Mouse (Mus musculus): ENCODE measurements around the gene Insm2. TPM values are rescaled to one million over a fixed set of nuclear protein-coding genes. Genes with fewer than 3 reads are reported as not detected.
"Not testable (repeated sequence)": the region's sequence is repeated elsewhere in the genome, so short reads cannot be mapped to it uniquely, and the experiment has no call there.

Gene Insm2
- polyA plus RNA-seq (2012; ENCODE audit: insufficient read depth, low replicate concordance), result not detected in 2 replicates

DNA sequence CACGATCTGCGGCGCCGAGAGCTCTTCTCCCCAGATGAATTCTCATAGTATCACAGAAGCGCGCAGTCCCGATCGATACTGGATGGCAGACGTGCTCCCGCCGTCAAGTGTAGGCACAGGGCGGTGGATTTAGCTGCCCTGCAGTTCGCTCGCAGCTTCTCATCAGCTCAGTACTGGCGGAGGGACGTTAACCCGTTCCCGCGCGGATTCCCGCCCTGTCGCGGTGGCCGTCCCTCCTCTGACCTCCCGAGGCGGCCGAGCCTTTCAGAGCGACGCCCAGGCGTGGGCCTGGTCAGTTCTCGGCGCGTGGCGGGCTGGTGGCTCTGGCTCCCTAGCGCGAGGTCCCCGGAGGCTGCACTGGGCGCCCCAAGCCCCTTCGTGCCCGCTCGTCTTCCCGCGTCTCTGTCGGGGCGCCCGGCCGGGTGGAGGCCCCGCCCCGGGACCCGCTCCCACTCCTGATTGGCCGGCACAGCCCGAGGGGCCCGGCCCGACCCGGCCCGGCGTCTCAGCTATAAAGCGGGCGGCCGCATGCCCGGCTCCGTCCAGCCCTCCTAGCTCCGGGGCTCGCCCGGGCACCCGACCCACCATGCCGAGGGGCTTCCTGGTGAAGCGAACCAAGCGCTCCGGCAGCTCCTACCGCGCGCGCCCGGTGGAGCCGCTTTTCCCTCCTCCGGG lies at the start of gene Insm2:
Gene Insm2 (plus strand): TSS at position 541 of the 675 bp plus-strand sequence.
- Histone ChIP-seq H3K4me1 (peaks cover 43% of the 10 kb centered on the region), H3K27me3 (replicated peaks) (peaks cover 51% of the 10 kb centered on the region), H3K36me3 (replicated peaks; ENCODE audit: low read length) (peaks cover 17% of the 10 kb centered on the region), H3K9me3 (peaks cover 17% of the 10 kb centered on the region), H3K4me3 (replicated peaks) (peak within 1 kb of the TSS; percentile 88)
- TF ChIP-seq FLI1 (IDR thresholded peaks at IDR 0.05; ENCODE audit: low read length) (no peak), GATA1 (IDR thresholded peaks at IDR 0.05; ENCODE audit: borderline replicate concordance, low read length) (no peak)

DNA sequence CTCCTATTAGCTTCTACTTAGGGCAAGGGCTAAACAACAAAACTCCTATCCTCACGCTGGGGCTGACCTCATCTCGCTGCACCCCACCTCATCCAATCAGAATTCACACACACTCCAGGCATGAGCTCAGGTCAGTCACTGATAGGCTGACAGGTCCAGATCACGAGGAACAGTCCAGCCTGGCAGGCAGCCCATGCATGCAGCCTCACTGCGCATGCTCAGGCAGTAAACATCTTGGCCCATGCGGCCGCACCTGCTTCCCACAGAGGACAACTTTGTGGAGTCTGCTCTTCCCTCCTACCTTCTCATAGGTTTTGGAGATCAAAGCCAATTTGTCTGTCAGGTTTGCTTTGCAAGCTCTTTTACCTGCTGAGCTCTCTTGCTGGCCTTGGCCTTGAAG lies 44.3 kb upstream of the Insm2 start:
- H3K4me3 ChIP-seq (replicated peaks); H3K36me3 ChIP-seq (replicated peaks; ENCODE audit: low read length); H3K27me3 ChIP-seq (replicated peaks); H3K4me1 ChIP-seq: not testable (repeated sequence)
- peaks cover 17% of the 10 kb centered on the region for H3K9me3 ChIP-seq

DNA sequence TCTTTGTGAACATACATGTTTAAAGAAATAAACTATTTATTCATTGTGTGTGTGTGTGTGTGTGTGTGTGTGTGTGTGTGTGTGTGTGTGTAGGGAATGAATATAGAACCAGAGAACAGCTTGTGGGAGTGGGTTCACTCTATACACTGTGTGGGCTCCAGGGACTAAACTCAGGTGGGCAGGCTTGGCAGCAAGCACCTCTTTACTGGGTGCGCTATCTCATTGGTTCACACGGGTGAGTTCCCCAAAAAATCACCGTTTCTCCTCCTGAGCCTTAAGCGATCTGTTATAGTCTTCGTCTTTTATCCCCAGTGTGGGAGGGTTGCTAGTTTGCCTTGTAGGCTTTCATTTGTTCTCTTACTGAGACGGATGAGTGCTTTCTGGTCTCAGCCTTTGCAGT lies 41.4 kb upstream of the Insm2 start:
- TF ChIP-seq FLI1 (IDR thresholded peaks at IDR 0.05; ENCODE audit: low read length), result no peak
- TF ChIP-seq GATA1 (IDR thresholded peaks at IDR 0.05; ENCODE audit: borderline replicate concordance, low read length), result no peak
- no peaks in the 10 kb centered on the region for H3K36me3 ChIP-seq (replicated peaks; ENCODE audit: low read length)
- no peak overlapping the region for H3K4me3 ChIP-seq (replicated peaks)
- H3K4me1 ChIP-seq, result peaks cover 13% of the 10 kb centered on the region
- H3K9me3 ChIP-seq, result no peaks in the 10 kb centered on the region
- H3K27me3 ChIP-seq (replicated peaks), result peaks cover 4% of the 10 kb centered on the region

- Histone ChIP-seq H3K4me3 (replicated peaks) (no peak overlapping the region), H3K36me3 (replicated peaks; ENCODE audit: low read length) (no peaks in the 10 kb centered on the region), H3K4me1 (peaks cover 21% of the 10 kb centered on the region), H3K9me3 (no peaks in the 10 kb centered on the region), H3K27me3 (replicated peaks) (peaks cover 4% of the 10 kb centered on the region)
- no peak for TF ChIP-seq GATA1 (IDR thresholded peaks at IDR 0.05; ENCODE audit: borderline replicate concordance, low read length)
- no peak for TF ChIP-seq FLI1 (IDR thresholded peaks at IDR 0.05; ENCODE audit: low read length)
Observed at GRCm38 (mm10) chr12:55559184-55559855, 39.9 kb upstream of the Insm2 start.

DNA sequence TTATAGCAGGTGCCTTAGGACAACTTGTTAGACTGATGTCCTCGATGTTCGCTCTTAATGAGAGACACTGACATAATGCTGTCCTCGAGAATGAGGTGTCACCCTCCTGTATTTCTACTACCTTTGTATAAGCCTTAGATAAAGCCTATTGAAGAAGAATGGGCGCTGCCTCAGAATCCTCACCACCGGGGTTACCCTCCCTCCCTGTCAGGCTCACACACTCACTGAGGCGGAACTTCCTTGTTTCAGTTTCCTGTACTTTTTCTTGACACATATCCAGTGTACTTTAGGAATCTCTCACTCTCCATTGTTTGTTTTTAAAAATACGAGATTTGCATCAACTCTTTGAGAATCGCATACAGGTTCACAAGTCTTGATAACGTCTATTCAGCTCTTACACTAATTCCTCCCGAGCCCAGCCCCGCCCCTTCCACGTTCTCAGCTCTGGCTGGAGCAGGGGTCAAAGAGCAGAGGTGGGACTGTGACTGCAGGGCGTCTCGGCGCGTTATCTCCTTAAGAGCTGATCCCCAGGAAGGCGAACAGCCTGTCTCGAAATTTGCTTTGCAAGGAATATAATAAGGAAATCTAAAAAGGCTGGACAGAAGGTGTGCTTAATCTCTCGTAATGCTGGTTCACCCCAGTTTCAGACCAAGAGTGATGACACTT lies 39.1 kb upstream of the Insm2 start:
- peaks cover 2% of the 10 kb centered on the region for H3K9me3 ChIP-seq
- TF ChIP-seq GATA1 (IDR thresholded peaks at IDR 0.05; ENCODE audit: borderline replicate concordance, low read length) (no peak), FLI1 (IDR thresholded peaks at IDR 0.05; ENCODE audit: low read length) (no peak)
- peak overlapping the region; percentile 89 for H3K4me3 ChIP-seq (replicated peaks)
- no peaks in the 10 kb centered on the region for H3K36me3 ChIP-seq (replicated peaks; ENCODE audit: low read length)
- H3K27me3 ChIP-seq (replicated peaks), result peaks cover 4% of the 10 kb centered on the region
- peaks cover 21% of the 10 kb centered on the region for H3K4me1 ChIP-seq

- peak overlapping the region; percentile 24 for H3K4me3 ChIP-seq (replicated peaks)
- H3K36me3 ChIP-seq (replicated peaks; ENCODE audit: low read length), result no peaks in the 10 kb centered on the region
- no peak for TF ChIP-seq GATA1 (IDR thresholded peaks at IDR 0.05; ENCODE audit: borderline replicate concordance, low read length)
- TF ChIP-seq FLI1 (IDR thresholded peaks at IDR 0.05; ENCODE audit: low read length), result no peak
- peaks cover 14% of the 10 kb centered on the region for H3K9me3 ChIP-seq
- H3K4me1 ChIP-seq, result peaks cover 24% of the 10 kb centered on the region
- H3K27me3 ChIP-seq (replicated peaks), result peaks cover 8% of the 10 kb centered on the region
Observed at GRCm38 (mm10) chr12:55563742-55564141, 35.5 kb upstream of the Insm2 start.

- peaks cover 14% of the 10 kb centered on the region for H3K9me3 ChIP-seq
- no peak overlapping the region for H3K4me3 ChIP-seq (replicated peaks)
Observed at GRCm38 (mm10) chr12:55564187-55564963, 34.9 kb upstream of the Insm2 start.

DNA sequence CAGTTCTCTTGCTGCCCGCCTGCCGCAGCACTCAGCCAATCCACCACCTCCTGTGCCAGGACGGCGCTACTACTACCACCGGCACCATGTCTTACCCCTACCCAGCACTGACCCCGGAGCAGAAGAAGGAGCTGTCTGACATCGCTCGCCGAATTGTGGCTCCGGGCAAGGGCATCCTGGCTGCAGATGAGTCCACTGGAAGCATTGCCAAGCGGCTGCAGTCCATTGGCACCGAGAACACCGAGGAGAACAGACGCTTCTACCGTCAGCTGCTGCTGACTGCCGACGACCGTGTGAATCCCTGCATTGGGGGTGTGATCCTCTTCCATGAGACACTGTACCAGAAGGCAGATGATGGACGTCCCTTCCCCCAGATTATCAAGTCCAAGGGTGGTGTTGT lies 34.0 kb upstream of the Insm2 start, which contains the start of gene Aldoart2:
Gene Aldoart2 (plus strand): TSS at position 34 of the 400 bp plus-strand sequence.
- no peaks in the 10 kb centered on the region for H3K36me3 ChIP-seq (replicated peaks; ENCODE audit: low read length)
- peaks cover 8% of the 10 kb centered on the region for H3K27me3 ChIP-seq (replicated peaks)
- H3K4me3 ChIP-seq (replicated peaks), result no peak within 1 kb of the TSS
- TF ChIP-seq GATA1 (IDR thresholded peaks at IDR 0.05; ENCODE audit: borderline replicate concordance, low read length) (no peak), FLI1 (IDR thresholded peaks at IDR 0.05; ENCODE audit: low read length) (no peak)
- peaks cover 16% of the 10 kb centered on the region for H3K9me3 ChIP-seq
- H3K4me1 ChIP-seq, result peaks cover 25% of the 10 kb centered on the region

More at GRCm38 (mm10) chr12:55564187-55564963, 34.9 kb upstream of the Insm2 start:
- TF ChIP-seq GATA1 (IDR thresholded peaks at IDR 0.05; ENCODE audit: borderline replicate concordance, low read length) (no peak), FLI1 (IDR thresholded peaks at IDR 0.05; ENCODE audit: low read length) (no peak)
- H3K36me3 ChIP-seq (replicated peaks; ENCODE audit: low read length), result no peaks in the 10 kb centered on the region
- peaks cover 27% of the 10 kb centered on the region for H3K4me1 ChIP-seq
- peaks cover 8% of the 10 kb centered on the region for H3K27me3 ChIP-seq (replicated peaks)

- Histone ChIP-seq H3K36me3 (replicated peaks; ENCODE audit: low read length) (no peaks in the 10 kb centered on the region), H3K4me3 (replicated peaks) (no peak overlapping the region), H3K9me3 (peaks cover 23% of the 10 kb centered on the region), H3K4me1 (peaks cover 22% of the 10 kb centered on the region), H3K27me3 (replicated peaks) (peaks cover 10% of the 10 kb centered on the region)
- no peak for TF ChIP-seq GATA1 (IDR thresholded peaks at IDR 0.05; ENCODE audit: borderline replicate concordance, low read length)
- TF ChIP-seq FLI1 (IDR thresholded peaks at IDR 0.05; ENCODE audit: low read length), result no peak
Observed at GRCm38 (mm10) chr12:55565867-55566266, 33.4 kb upstream of the Insm2 start.
